Mouse (Mus musculus) gastrocnemius, postnatal 10 days (tissue): ENCODE results near the gene Bag5. TPM values are rescaled to one million over a fixed set of nuclear protein-coding genes. Genes with fewer than 3 reads are reported as not detected.

ENCODE experiments used
- total RNA-seq, 2 experiments: library from RNA; stranded (reverse); gene quantifications; 2 replicates each; pipeline ENCODE4 v1.2.3; 2021

Bag5 gene
- total RNA-seq, 2 experiments from 2014 or later, result 17.5 to 21.1 TPM

Other genes with a start within 250 kb of the Bag5 start
- 1 to 10 TPM; 4.7 to 6.5 TPM for gene Gm266, start 227.4 kb downstream of the Bag5 start, total RNA-seq
- 100 to 1,000 TPM; 140 to 154 TPM for gene Eif5, start 175.2 kb downstream of the Bag5 start, total RNA-seq
- 10 to 100 TPM; 50.2 to 62.4 TPM for gene Mark3, start 138.7 kb downstream of the Bag5 start, total RNA-seq
- 10 to 100 TPM; 37.7 to 68.3 TPM for gene Ckb, start 40.9 kb downstream of the Bag5 start, total RNA-seq
- gene Trmt61a, start 35.2 kb downstream of the Bag5 start, total RNA-seq, result 1 to 10 TPM; 3.8 to 5.4 TPM
- gene Apopt1, start within 50 bp of the Bag5 start, total RNA-seq, result 10 to 100 TPM; 34.7 to 39.5 TPM
- 10 to 100 TPM; 81.0 to 96.2 TPM for gene Klc1, start 45.6 kb upstream of the Bag5 start, total RNA-seq
- 1 to 10 TPM; 1.6 to 2.0 TPM for gene Xrcc3, start 100.6 kb upstream of the Bag5 start, total RNA-seq
- gene Zfyve21, start 100.9 kb upstream of the Bag5 start, total RNA-seq, result 10 to 100 TPM; 19.6 to 21.9 TPM
- 10 to 100 TPM in 1 of 2 experiments, 1 to 10 TPM in 1; 9.5 to 13.4 TPM for gene Ppp1r13b, start 194.9 kb upstream of the Bag5 start, total RNA-seq